Mouse (Mus musculus) c-Kit-positive CD71-negative TER-119-negative erythroid progenitor cells, embryonic 14.5 days (primary cell): Measurements from ENCODE around the gene Zfp61.
"Not testable (repeated sequence)": the region's sequence is repeated elsewhere in the genome, so short reads cannot be mapped to it uniquely, and the experiment has no call there.

Experiments used
- DNase-seq: peaks from one replicate; pipeline ENCODE4 v3.0.0-alpha.2; 2013; ENCODE audit warnings: low read depth

Gene Zfp61

GRCm38 (mm10) chr7:24297361-24298095, 3.5 kb downstream of the Zfp61 start:
- no peak for DNase-seq

GRCm38 (mm10) chr7:24296386-24296785, 4.6 kb downstream of the Zfp61 start:
- no peak for DNase-seq

- no peak for DNase-seq
Observed at GRCm38 (mm10) chr7:24295376-24295775, 5.7 kb downstream of the Zfp61 start.

- no peak for DNase-seq
Observed at GRCm38 (mm10) chr7:24294763-24295162, 6.3 kb downstream of the Zfp61 start.

- no peak for DNase-seq
Observed at GRCm38 (mm10) chr7:24293061-24293851, 7.8 kb downstream of the Zfp61 start.

- DNase-seq, result no peak
Observed at GRCm38 (mm10) chr7:24291387-24292090, 9.5 kb downstream of the Zfp61 start.

GRCm38 (mm10) chr7:24290106-24290693, 10.8 kb downstream of the Zfp61 start:
- no peak for DNase-seq

- no peak for DNase-seq
Observed at GRCm38 (mm10) chr7:24288512-24288911, 12.5 kb downstream of the Zfp61 start.

- DNase-seq, result peak; percentile 22
Observed at GRCm38 (mm10) chr7:24287670-24288069, 13.4 kb downstream of the Zfp61 start.

GRCm38 (mm10) chr7:24286916-24287315, 14.1 kb downstream of the Zfp61 start:
- no peak for DNase-seq

- no peak for DNase-seq
Observed at GRCm38 (mm10) chr7:24286090-24286489, 14.9 kb downstream of the Zfp61 start.

GRCm38 (mm10) chr7:24280858-24281145, 20.2 kb downstream of the Zfp61 start:
- DNase-seq, result no peak

GRCm38 (mm10) chr7:24280031-24280857, 20.8 kb downstream of the Zfp61 start:
- no peak for DNase-seq

- not testable (repeated sequence) for DNase-seq
Observed at GRCm38 (mm10) chr7:24278771-24279170, 22.3 kb downstream of the Zfp61 start.

- DNase-seq, result no peak
Observed at GRCm38 (mm10) chr7:24274456-24274855, 26.6 kb downstream of the Zfp61 start.

- no peak for DNase-seq
Observed at GRCm38 (mm10) chr7:24271191-24271590, 29.8 kb downstream of the Zfp61 start.

GRCm38 (mm10) chr7:24270288-24270672, 30.8 kb downstream of the Zfp61 start, which contains the start of gene Zfp93:
Gene Zfp93 (plus strand): TSS chr7:24270420.
- peak; percentile 47 for DNase-seq

- DNase-seq, result no peak
Observed at GRCm38 (mm10) chr7:24269667-24270287, 31.3 kb downstream of the Zfp61 start.

- DNase-seq, result no peak
Observed at GRCm38 (mm10) chr7:24269256-24269655, 31.8 kb downstream of the Zfp61 start.

- no peak for DNase-seq
Observed at GRCm38 (mm10) chr7:24268176-24269155, 32.6 kb downstream of the Zfp61 start.
